Mouse (Mus musculus) midbrain, embryonic 11.5 days (tissue): ENCODE data around the gene Zfp128. TPM values are rescaled to one million over a fixed set of nuclear protein-coding genes. Genes with fewer than 3 reads are reported as not detected.
"Not testable (repeated sequence)": the region's sequence is repeated elsewhere in the genome, so short reads cannot be mapped to it uniquely, and the experiment has no call there.

Experiments used
- ATAC-seq: fragments of 200-750 bp; cut with Nextera tagmentation; 2 replicates; pipeline ENCODE4 v1.8.0; 2017; ENCODE audit warnings: moderate TSS enrichment, moderate library complexity; ENCODE audit not compliant: low FRiP score
- DNase-seq: peaks from one replicate; pipeline ENCODE4 v3.0.0; 2015; ENCODE audit warnings: low spot score; ENCODE audit errors: missing footprints
- H3K27ac ChIP-seq: fragments of 300-500 bp; sonication (generic); 2 replicates; pipeline ENCODE4 v1.5.1; 2014; ENCODE audit warnings: low read depth, low read length
- H3K27me3 ChIP-seq: fragments of 300-500 bp; sonication (generic); 2 replicates; pipeline ENCODE4 v1.6.1; 2014; ENCODE audit warnings: mild to moderate bottlenecking, low read length, moderate library complexity, mixed read lengths; ENCODE audit not compliant: control insufficient read depth, insufficient read depth
- H3K36me3 ChIP-seq: fragments of 300-500 bp; sonication (generic); 2 replicates; pipeline ENCODE4 v1.6.1; 2014; ENCODE audit warnings: mild to moderate bottlenecking, low read length, moderate library complexity, mixed read lengths; ENCODE audit not compliant: control insufficient read depth, insufficient read depth
- H3K4me1 ChIP-seq: fragments of 300-500 bp; sonication (generic); 2 replicates; pipeline ENCODE4 v1.6.1; 2014; ENCODE audit warnings: low read length; ENCODE audit not compliant: control insufficient read depth, insufficient read depth
- H3K4me2 ChIP-seq: fragments of 300-500 bp; sonication (generic); 2 replicates; pipeline ENCODE4 v1.6.1; 2014; ENCODE audit warnings: mild to moderate bottlenecking, moderate library complexity
- H3K4me3 ChIP-seq: fragments of 300-500 bp; sonication (generic); 2 replicates; pipeline ENCODE4 v1.5.1; 2014; ENCODE audit warnings: low read depth, low read length
- H3K9ac ChIP-seq: fragments of 300-500 bp; sonication (generic); 2 replicates; pipeline ENCODE4 v1.6.1; 2014; ENCODE audit warnings: low read length
- H3K9me3 ChIP-seq: fragments of 300-500 bp; sonication (generic); 2 replicates; pipeline ENCODE4 v1.6.1; 2016; ENCODE audit warnings: low read length; ENCODE audit not compliant: control insufficient read depth
- WGBS: fragments of 180-500 bp; shearing (Covaris S2); extraction: QIAGEN DNeasy Blood & Tissue Kit; methylation state at CpG from one replicate; pipeline ENCODE4 v1.1.7; 2014; 5-methylcytosine and 5-hydroxymethylcytosine counted together
- polyA plus RNA-seq: library from polyadenylated mRNA; unstranded; fragments of >200 nt; fragmentation: Nextera tagmentation; extraction: Ambion mirVana; gene quantifications from 2 replicates; pipeline ENCODE4 v1.2.1, GENCODE M21; 2014

The Zfp128 gene
- polyA plus RNA-seq, 1 experiment from 2014 or later, result 5.3 TPM

- Histone ChIP-seq H3K4me3 (no peak overlapping the region), H3K27ac (no peak overlapping the region), H3K9ac (no peak overlapping the region), H3K4me2 (no peak overlapping the region), H3K4me1 (no peaks in the 10 kb centered on the region; the same call in 1 of the 2 replicates), H3K27me3 (no peaks in the 10 kb centered on the region), H3K9me3 (no peaks in the 10 kb centered on the region), H3K36me3 (no peaks in the 10 kb centered on the region)
- DNase-seq (no peak), ATAC-seq (no peak)
These were observed 32.6 kb downstream of the Zfp128 start for GRCm38 (mm10) chr7:12913556-12913955.

GRCm38 (mm10) chr7:12920495-12920894 is 39.5 kb downstream of the Zfp128 start:
- not testable (repeated sequence) for H3K27me3 ChIP-seq, ATAC-seq, H3K9ac ChIP-seq, DNase-seq, H3K4me2 ChIP-seq, H3K4me3 ChIP-seq, H3K9me3 ChIP-seq, H3K4me1 ChIP-seq, H3K27ac ChIP-seq
- 84% methylated on average over 7 of the region's 8 CpGs for WGBS
- peaks cover 15% of the 10 kb centered on the region for H3K36me3 ChIP-seq

GRCm38 (mm10) chr7:12921318-12921704 is 40.3 kb downstream of the Zfp128 start:
- DNase-seq (no peak), ATAC-seq (no peak)
- H3K27ac ChIP-seq, result peak overlapping the region; percentile 89
- H3K27me3 ChIP-seq, result no peaks in the 10 kb centered on the region
- H3K4me2 ChIP-seq, result peak overlapping the region; percentile 91
- peaks cover 9% of the 10 kb centered on the region for H3K4me1 ChIP-seq
- peak overlapping the region; percentile 92 for H3K9ac ChIP-seq
- H3K36me3 ChIP-seq, result peaks cover 19% of the 10 kb centered on the region
- 2% methylated on average over 3 of the region's 3 CpGs for WGBS
- peak overlapping the region; percentile 92 for H3K4me3 ChIP-seq
- H3K9me3 ChIP-seq, result no peaks in the 10 kb centered on the region

- Histone ChIP-seq H3K4me3 (peak within 1 kb of the TSS; percentile 92), H3K9ac (peak within 1 kb of the TSS; percentile 95), H3K27ac (peak within 1 kb of the TSS; percentile 89), H3K36me3 (peaks cover 24% of the 10 kb centered on the region), H3K9me3 (no peaks in the 10 kb centered on the region), H3K4me2 (peak within 1 kb of the TSS; percentile 98), H3K4me1 (peaks cover 9% of the 10 kb centered on the region), H3K27me3 (peaks cover 5% of the 10 kb centered on the region)
- under 1% methylated on average over 55 of the region's 55 CpGs for WGBS
- DNase-seq, result peak; percentile 100
- ATAC-seq, result peak; percentile 99
These were observed 40.9 kb downstream of the Zfp128 start, which contains the start of gene Rps5 for GRCm38 (mm10) chr7:12921705-12922465. Gene Rps5 (plus strand): TSS chr7:12922290.

GRCm38 (mm10) chr7:12922729-12923128 is 41.8 kb downstream of the Zfp128 start:
- 4% methylated on average over 8 of the region's 8 CpGs for WGBS
- no peak for ATAC-seq
- H3K4me3 ChIP-seq, result peak overlapping the region; percentile 92
- H3K4me2 ChIP-seq, result peak overlapping the region; percentile 98
- peak overlapping the region; percentile 95 for H3K9ac ChIP-seq
- H3K27me3 ChIP-seq, result peaks cover 9% of the 10 kb centered on the region
- H3K9me3 ChIP-seq, result no peaks in the 10 kb centered on the region
- H3K36me3 ChIP-seq, result peaks cover 26% of the 10 kb centered on the region
- no peak overlapping the region for H3K27ac ChIP-seq
- no peak for DNase-seq
- H3K4me1 ChIP-seq, result peaks cover 10% of the 10 kb centered on the region

GRCm38 (mm10) chr7:12926316-12926715 is 45.3 kb downstream of the Zfp128 start:
- Histone ChIP-seq H3K4me1 (peaks cover 15% of the 10 kb centered on the region), H3K9me3 (no peaks in the 10 kb centered on the region), H3K36me3 (peaks cover 26% of the 10 kb centered on the region), H3K9ac (no peak overlapping the region), H3K4me2 (no peak overlapping the region), H3K27ac (no peak overlapping the region), H3K27me3 (peaks cover 15% of the 10 kb centered on the region), H3K4me3 (no peak overlapping the region)
- no peak for DNase-seq
- ATAC-seq, result no peak
- 82% methylated on average over 7 of the region's 7 CpGs for WGBS

GRCm38 (mm10) chr7:12927191-12927680 is 46.3 kb downstream of the Zfp128 start, which contains the start of gene Rnf225:
Gene Rnf225 (plus strand): TSS chr7:12927416.
- Histone ChIP-seq H3K4me1 (peaks cover 15% of the 10 kb centered on the region), H3K36me3 (peaks cover 26% of the 10 kb centered on the region), H3K4me2 (peak within 1 kb of the TSS; percentile 39), H3K9ac (peak within 1 kb of the TSS; percentile 42; the same call in 1 of the 2 replicates), H3K27me3 (peaks cover 15% of the 10 kb centered on the region), H3K9me3 (no peaks in the 10 kb centered on the region), H3K27ac (no peak within 1 kb of the TSS), H3K4me3 (peak within 1 kb of the TSS; percentile 16; the same call in 1 of the 2 replicates)
- ATAC-seq (no peak), DNase-seq (no peak)
- 21% methylated on average over 8 of the region's 8 CpGs for WGBS

GRCm38 (mm10) chr7:12927693-12928589 is 47.0 kb downstream of the Zfp128 start:
- Histone ChIP-seq H3K27ac (no peak overlapping the region), H3K4me3 (peak overlapping the region; percentile 16; the same call in 1 of the 2 replicates), H3K4me1 (peaks cover 13% of the 10 kb centered on the region), H3K4me2 (peak overlapping the region; percentile 39), H3K27me3 (peaks cover 15% of the 10 kb centered on the region), H3K9ac (peak overlapping the region; percentile 42; the same call in 1 of the 2 replicates), H3K36me3 (peaks cover 26% of the 10 kb centered on the region), H3K9me3 (no peaks in the 10 kb centered on the region)
- ATAC-seq, result peak; percentile 47
- peak; percentile 90 for DNase-seq
- WGBS, result 5% methylated on average over 65 of the region's 65 CpGs
